Mouse (Mus musculus) 3T3-L1 (cell line): ENCODE measurements around the gene Shd.

Experiments used
- DNase-seq: peaks from one replicate; pipeline ENCODE4 v3.0.0-alpha.2; 2015; ENCODE audit warnings: low read depth, low spot score

The Shd gene

GRCm38 (mm10) chr17:56024931-56025330, 54.7 kb downstream of the Shd start:
- no peak for DNase-seq
